Mouse (Mus musculus): ENCODE data around the gene Frmd5.

- TF ChIP-seq POLR2A (IDR thresholded peaks at IDR 0.05; ENCODE audit: low read depth, low read length), result no peak
- TF ChIP-seq CTCF (IDR thresholded peaks at IDR 0.05; ENCODE audit: extremely low read depth, insufficient read depth, insufficient read length, insufficient replicate concordance), result no peak
These were observed 76.4 kb downstream of the Frmd5 start for GRCm38 (mm10) chr2:121730486-121730885.

Measured in spleen, adult 2 months (tissue).